In genomic region chr1:90205223-90205622, GRCm38 (mm10) we compare ENCODE assay signal across 8 mouse cellular contexts. TPM values are rescaled to one million over a fixed set of nuclear protein-coding genes. Genes with fewer than 3 reads are reported as not detected.
DNase-seq lines count a peak whose midpoint lies in the region; ATAC-seq lines count a peak whose summit lies in the region.

No protein-coding gene starts in this region.

- H3K36me3 ChIP-seq in heart, embryonic 11.5 days (ENCODE audit: control insufficient read depth, insufficient read depth, low read length), result no peaks in the 10 kb centered on the region
- no peaks in the 10 kb centered on the region; the same call in 1 of the 2 replicates for H3K36me3 ChIP-seq in kidney, embryonic 16.5 days (ENCODE audit: insufficient read depth, low read length)
- H3K36me3 ChIP-seq in liver, embryonic 13.5 days, result no peaks in the 10 kb centered on the region
- H3K36me3 ChIP-seq in neural tube, embryonic 14.5 days (ENCODE audit: control insufficient read depth, insufficient read depth, low read length), result no peaks in the 10 kb centered on the region

- ATAC-seq in heart, embryonic 11.5 days (replicated peaks; ENCODE audit: insufficient number of reproducible peaks, low FRiP score, low TSS enrichment), result no peak
- ATAC-seq in kidney, embryonic 16.5 days (ENCODE audit: low FRiP score, low TSS enrichment), result peak; percentile 69
- no peak for ATAC-seq in liver, embryonic 13.5 days (ENCODE audit: low read depth)
- peak; percentile 35; the same call in 1 of the 2 replicates for ATAC-seq in neural tube, embryonic 14.5 days (ENCODE audit: low read depth)

- peak overlapping the region; percentile 84 for H3K9ac ChIP-seq in heart, embryonic 11.5 days (ENCODE audit: low read depth, low read length)
- H3K9ac ChIP-seq in kidney, embryonic 16.5 days (replicated peaks; ENCODE audit: low read length), result peak overlapping the region; percentile 77
- peak overlapping the region; percentile 33; the same call in 1 of the 2 replicates for H3K9ac ChIP-seq in liver, embryonic 13.5 days
- peak overlapping the region; percentile 49; the same call in 1 of the 2 replicates for H3K9ac ChIP-seq in neural tube, embryonic 14.5 days (replicated peaks; ENCODE audit: low read depth, low read length)

- H3K4me2 ChIP-seq in heart, embryonic 11.5 days, result peak overlapping the region; percentile 64
- H3K4me2 ChIP-seq in kidney, embryonic 16.5 days (replicated peaks; ENCODE audit: low read depth, low read length), result peak overlapping the region; percentile 57
- 0 out of 2 replicates have a peak overlapping the region, but pooled peaks have one; percentile 1 for H3K4me2 ChIP-seq in liver, embryonic 13.5 days
- peak overlapping the region; percentile 63 for H3K4me2 ChIP-seq in neural tube, embryonic 14.5 days (ENCODE audit: low read depth, low read length)

- no peaks in the 10 kb centered on the region for H3K9me3 ChIP-seq in heart, embryonic 11.5 days (replicated peaks; ENCODE audit: control insufficient read depth, low read length)
- H3K9me3 ChIP-seq in kidney, embryonic 16.5 days (ENCODE audit: low read length), result no peaks in the 10 kb centered on the region
- no peaks in the 10 kb centered on the region for H3K9me3 ChIP-seq in liver, embryonic 13.5 days (replicated peaks)
- no peaks in the 10 kb centered on the region for H3K9me3 ChIP-seq in neural tube, embryonic 14.5 days (ENCODE audit: control insufficient read depth, low read length)

- DNase-seq in cerebellum, adult 9-11 months, result peak; percentile 17
- no peak for DNase-seq in cerebellum, adult 8-10 months
- peak; percentile 67 for DNase-seq in embryo, embryonic 11.5 days (ENCODE audit: low read depth, low spot score)
- DNase-seq in liver, embryonic 13.5 days, result no peak
- no peak for DNase-seq in MN1 (ENCODE audit: low spot score)

- WGBS in heart, embryonic 11.5 days (ENCODE audit: insufficient replicate concordance), result 11% methylated on average over 6 of the region's 6 CpGs
- WGBS in kidney, embryonic 16.5 days, result 1% methylated on average over 6 of the region's 6 CpGs
- WGBS in liver, embryonic 13.5 days (ENCODE audit: insufficient replicate concordance), result 20% methylated on average over 6 of the region's 6 CpGs
- WGBS in neural tube, embryonic 14.5 days, result 2% methylated on average over 6 of the region's 6 CpGs

- peak overlapping the region; percentile 76 for H3K27ac ChIP-seq in heart, embryonic 11.5 days (ENCODE audit: low read depth, low read length)
- H3K27ac ChIP-seq in kidney, embryonic 16.5 days (ENCODE audit: low read length), result peak overlapping the region; percentile 75
- H3K27ac ChIP-seq in liver, embryonic 13.5 days, result 0 out of 2 replicates have a peak overlapping the region, but pooled peaks have one; percentile 1
- H3K27ac ChIP-seq in neural tube, embryonic 14.5 days (ENCODE audit: low read depth, low read length), result peak overlapping the region; percentile 65

- peaks cover 25% of the 10 kb centered on the region for H3K4me1 ChIP-seq in heart, embryonic 11.5 days (ENCODE audit: control insufficient read depth, insufficient read depth, low read length)
- H3K4me1 ChIP-seq in kidney, embryonic 16.5 days (ENCODE audit: insufficient read depth, low read length), result peaks cover 68% of the 10 kb centered on the region
- H3K4me1 ChIP-seq in liver, embryonic 13.5 days (replicated peaks), result peaks cover 11% of the 10 kb centered on the region; the same call in 1 of the 2 replicates
- peaks cover 27% of the 10 kb centered on the region for H3K4me1 ChIP-seq in neural tube, embryonic 14.5 days (ENCODE audit: control insufficient read depth, insufficient read depth, low read length)

- peak overlapping the region; percentile 54 for H3K4me3 ChIP-seq in heart, embryonic 11.5 days (ENCODE audit: low read depth, low read length)
- H3K4me3 ChIP-seq in kidney, embryonic 16.5 days (ENCODE audit: low read length), result peak overlapping the region; percentile 62
- H3K4me3 ChIP-seq in liver, embryonic 13.5 days (replicated peaks), result peak overlapping the region; percentile 35
- H3K4me3 ChIP-seq in neural tube, embryonic 14.5 days (ENCODE audit: low read depth, low read length), result peak overlapping the region; percentile 43

- H3K27me3 ChIP-seq in heart, embryonic 11.5 days (ENCODE audit: control insufficient read depth, insufficient read depth, low read length), result peaks cover 2% of the 10 kb centered on the region; the same call in 1 of the 2 replicates
- H3K27me3 ChIP-seq in kidney, embryonic 16.5 days (ENCODE audit: insufficient read depth, low read length), result no peaks in the 10 kb centered on the region
- H3K27me3 ChIP-seq in liver, embryonic 13.5 days, result peaks cover 72% of the 10 kb centered on the region
- no peaks in the 10 kb centered on the region for H3K27me3 ChIP-seq in neural tube, embryonic 14.5 days (ENCODE audit: control insufficient read depth, insufficient read depth, low read length)

RNA-seq across cellular contexts. Expression of gene Ackr3, which starts 1.4 kb away (rescaled TPM):
- 45.3 and 50.2 TPM in 2 replicates for polyA plus RNA-seq in heart, embryonic 11.5 days (2014; fragmentation: Nextera tagmentation; extraction: Ambion mirVana)
- 51.8 and 54.0 TPM in 2 replicates for polyA plus RNA-seq in kidney, embryonic 16.5 days (2015; fragmentation: Nextera tagmentation; extraction: Ambion mirVana)
- polyA plus RNA-seq in liver, embryonic 13.5 days (2015; fragmentation: Nextera tagmentation; extraction: Ambion mirVana), result 2.8 and 3.5 TPM in 2 replicates
- polyA plus RNA-seq in neural tube, embryonic 14.5 days (2014; fragmentation: Nextera tagmentation; extraction: Ambion mirVana), result 8.7 and 10.8 TPM in 2 replicates

RNA-seq across cellular contexts. Expression of gene Iqca, which starts 52.0 kb away (rescaled TPM):
- not detected in 2 replicates for polyA plus RNA-seq in heart, embryonic 11.5 days (2014; fragmentation: Nextera tagmentation; extraction: Ambion mirVana)
- polyA plus RNA-seq in kidney, embryonic 16.5 days (2015; fragmentation: Nextera tagmentation; extraction: Ambion mirVana), result 0.34 and 0.39 TPM in 2 replicates
- polyA plus RNA-seq in liver, embryonic 13.5 days (2015; fragmentation: Nextera tagmentation; extraction: Ambion mirVana), result 0.19 TPM in 1 of 2 replicates, not detected in the other
- polyA plus RNA-seq in neural tube, embryonic 14.5 days (2014; fragmentation: Nextera tagmentation; extraction: Ambion mirVana), result 0.70 TPM in 1 of 2 replicates, not detected in the other

Comparison
In these comparisons a context has a peak if more than half of its experiments do, and no peak if none do; other contexts are left out.
1. DNase-seq: peak in cerebellum, adult 9-11 months (single experiment) and embryo, embryonic 11.5 days (single experiment); none in cerebellum, adult 8-10 months (single experiment), liver, embryonic 13.5 days (single experiment) and MN1 (single experiment).
2. ATAC-seq: peak in kidney, embryonic 16.5 days (single experiment) and neural tube, embryonic 14.5 days (single experiment); none in heart, embryonic 11.5 days (single experiment) and liver, embryonic 13.5 days (single experiment).
3. H3K27ac ChIP-seq: peak in every context shown above with its lines; median percentile 76 in heart, embryonic 11.5 days; 75 in kidney, embryonic 16.5 days; 65 in neural tube, embryonic 14.5 days; 1 in liver, embryonic 13.5 days.
4. H3K4me2 ChIP-seq: peak in every context shown above with its lines; median percentile 64 in heart, embryonic 11.5 days; 63 in neural tube, embryonic 14.5 days; 57 in kidney, embryonic 16.5 days; 1 in liver, embryonic 13.5 days.
5. H3K9ac ChIP-seq: peak in every context shown above with its lines; median percentile 84 in heart, embryonic 11.5 days; 77 in kidney, embryonic 16.5 days; 49 in neural tube, embryonic 14.5 days; 33 in liver, embryonic 13.5 days.
6. Peak in every context shown above with its lines, with median percentiles within 50 percentile points of each other: H3K4me3 ChIP-seq.